Mouse (Mus musculus) midbrain, postnatal 0 days (tissue): ENCODE data around the gene Spata3. TPM values are rescaled to one million over a fixed set of nuclear protein-coding genes. Genes with fewer than 3 reads are reported as not detected.

Source experiments
- ATAC-seq: fragments of 200-750 bp; cut with Nextera tagmentation; 2 replicates; pipeline ENCODE4 v1.8.0; 2017; ENCODE audit warnings: moderate number of reproducible peaks, mild to moderate bottlenecking, moderate TSS enrichment, moderate library complexity; ENCODE audit not compliant: low FRiP score
- DNase-seq: peaks from one replicate; pipeline ENCODE4 v3.0.0-alpha.2; 2015; ENCODE audit warnings: low spot score
- H3K27ac ChIP-seq: fragments of 300-500 bp; sonication (generic); 2 replicates; pipeline ENCODE4 v1.5.1; 2014; ENCODE audit warnings: low read depth, mild to moderate bottlenecking, low read length, mixed read lengths
- H3K27me3 ChIP-seq: fragments of 300-500 bp; sonication (generic); 2 replicates; pipeline ENCODE4 v1.6.1; 2014; ENCODE audit warnings: low read length, control low read depth, mixed read lengths; ENCODE audit not compliant: insufficient read depth
- H3K36me3 ChIP-seq: fragments of 300-500 bp; sonication (generic); 2 replicates; pipeline ENCODE4 v1.6.1; 2014; ENCODE audit warnings: low read length, control low read depth, mixed read lengths; ENCODE audit not compliant: insufficient read depth
- H3K4me1 ChIP-seq: fragments of 300-500 bp; sonication (generic); 2 replicates; pipeline ENCODE4 v1.6.1; 2014; ENCODE audit warnings: mild to moderate bottlenecking, control low read depth, antibody characterized with exemption, low read length, mixed read lengths; ENCODE audit not compliant: insufficient read depth
- H3K4me2 ChIP-seq: fragments of 300-500 bp; sonication (generic); 2 replicates; pipeline ENCODE4 v1.6.1; 2014; ENCODE audit warnings: low read depth, mild to moderate bottlenecking, low read length, mixed read lengths; ENCODE audit not compliant: poor library complexity, severe bottlenecking
- H3K4me3 ChIP-seq: fragments of 300-500 bp; sonication (generic); 2 replicates; pipeline ENCODE4 v1.5.1; 2014; ENCODE audit warnings: low read depth, mild to moderate bottlenecking, low read length, moderate library complexity
- H3K9ac ChIP-seq: fragments of 300-500 bp; sonication (generic); replicated peaks from 2 replicates; pipeline ENCODE4 v1.6.1; 2014; ENCODE audit warnings: mild to moderate bottlenecking, low read length, moderate library complexity, mixed read lengths; ENCODE audit not compliant: poor library complexity, severe bottlenecking
- H3K9me3 ChIP-seq: fragments of 300-500 bp; sonication (generic); 2 replicates; pipeline ENCODE4 v1.6.1; 2016; ENCODE audit warnings: low read length, control low read depth
- CTCF ChIP-seq: IDR thresholded peaks from 2 replicates; pipeline ENCODE4 v1.5.1; 2016; ENCODE audit warnings: antibody characterized with exemption, mild to moderate bottlenecking
- WGBS: fragments of 180-500 bp; shearing (Covaris S2); extraction: QIAGEN DNeasy Blood & Tissue Kit; methylation state at CpG from one replicate; pipeline ENCODE4 v1.1.7; 2014; 5-methylcytosine and 5-hydroxymethylcytosine counted together
- polyA plus RNA-seq: library from polyadenylated mRNA; unstranded; fragments of >200 nt; fragmentation: Nextera tagmentation; extraction: Ambion mirVana; gene quantifications from 2 replicates; pipeline ENCODE4 v1.2.1, GENCODE M21; 2015
- total RNA-seq: library from RNA; depleted of rRNA; stranded (reverse); fragments of >200 nt; gene quantifications from 2 replicates; pipeline ENCODE4 v1.2.3, GENCODE M21; 2014

The Spata3 gene
- total and polyA plus RNA-seq, 2 experiments from 2014 or later, result 1.4 TPM; not detected in 1

DNA sequence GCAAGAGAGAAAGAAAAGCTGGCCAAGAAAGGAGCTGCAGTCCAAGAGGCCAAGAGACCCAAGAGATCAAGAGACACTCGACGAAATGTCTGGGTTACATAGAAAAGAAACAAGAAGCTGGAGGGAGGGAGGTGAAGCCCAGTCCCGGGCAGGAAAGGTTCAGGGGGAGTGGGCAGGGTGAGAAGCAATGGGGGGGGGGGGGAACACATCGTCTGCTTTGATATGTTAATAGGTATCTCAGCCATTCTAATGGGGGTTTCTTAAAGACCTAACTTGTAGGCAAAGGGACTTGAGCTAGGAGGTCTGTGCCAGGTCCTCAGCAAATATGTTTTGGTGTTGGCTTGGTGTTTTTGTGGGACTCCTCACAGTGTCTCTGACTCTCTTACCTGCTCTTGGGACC lies 23.1 kb upstream of the Spata3 start:
- H3K36me3 ChIP-seq, result no peaks in the 10 kb centered on the region

DNA sequence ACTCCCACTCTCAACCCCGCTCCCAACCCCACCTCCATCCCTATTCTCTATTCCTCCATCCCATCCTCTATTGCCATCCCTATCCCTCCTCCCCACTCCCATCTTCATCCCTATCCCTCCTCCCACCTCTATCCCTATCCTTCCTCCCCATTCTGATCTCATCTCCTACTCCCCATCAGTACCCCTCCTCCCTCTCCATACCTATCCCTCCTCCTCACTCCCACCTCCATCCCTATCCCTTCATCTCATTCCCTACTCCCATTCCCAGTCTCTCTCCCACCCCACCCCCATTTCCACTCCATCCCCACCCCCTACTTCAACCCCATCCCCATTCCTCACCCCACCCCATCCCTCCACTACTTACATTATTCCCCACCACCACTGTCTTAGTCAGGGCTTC lies 19.4 kb upstream of the Spata3 start:
- TF ChIP-seq CTCF, result no peak
- 88% methylated on average over 1 of the region's 1 CpGs for WGBS
- no peak overlapping the region for H3K9ac ChIP-seq
- DNase-seq (no peak), ATAC-seq (no peak)
- no peaks in the 10 kb centered on the region for H3K9me3 ChIP-seq
- no peaks in the 10 kb centered on the region for H3K27me3 ChIP-seq
- no peaks in the 10 kb centered on the region for H3K4me1 ChIP-seq
- H3K36me3 ChIP-seq, result no peaks in the 10 kb centered on the region
- H3K27ac ChIP-seq, result no peak overlapping the region
- no peak overlapping the region for H3K4me2 ChIP-seq
- H3K4me3 ChIP-seq, result no peak overlapping the region

More for the DNA sequence above, 23.1 kb upstream of the Spata3 start:
- Histone ChIP-seq H3K27me3 (no peaks in the 10 kb centered on the region), H3K9ac (no peak overlapping the region), H3K4me1 (no peaks in the 10 kb centered on the region), H3K9me3 (no peaks in the 10 kb centered on the region), H3K27ac (no peak overlapping the region), H3K4me2 (no peak overlapping the region), H3K4me3 (no peak overlapping the region)
- WGBS, result 76% methylated on average over 4 of the region's 4 CpGs
- TF ChIP-seq CTCF, result no peak
- ATAC-seq (no peak), DNase-seq (no peak)

DNA sequence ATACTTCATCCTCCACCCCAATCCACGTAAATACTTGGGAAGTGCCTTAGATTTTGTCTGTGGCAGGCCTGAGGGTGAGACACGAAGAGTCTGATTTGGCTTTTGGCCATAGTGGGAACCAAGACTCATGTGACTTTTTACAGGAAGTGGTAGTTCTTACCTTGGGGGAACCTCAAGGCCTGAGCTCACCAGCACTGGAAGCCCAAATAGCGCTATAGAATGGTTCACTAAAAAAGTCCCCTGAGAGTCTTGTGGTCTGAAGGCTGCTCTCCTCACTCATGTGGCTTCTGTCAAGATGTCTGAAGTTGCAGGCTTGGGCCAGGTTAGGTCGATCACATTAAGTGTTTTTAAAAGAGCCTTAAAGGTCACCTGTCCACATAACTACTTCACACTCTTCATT lies 18.6 kb upstream of the Spata3 start:
- no peak for TF ChIP-seq CTCF
- Histone ChIP-seq H3K4me2 (no peak overlapping the region), H3K27me3 (no peaks in the 10 kb centered on the region), H3K36me3 (no peaks in the 10 kb centered on the region), H3K4me3 (no peak overlapping the region), H3K4me1 (no peaks in the 10 kb centered on the region), H3K27ac (no peak overlapping the region), H3K9ac (no peak overlapping the region), H3K9me3 (no peaks in the 10 kb centered on the region)
- no peak for ATAC-seq
- DNase-seq, result no peak
- WGBS, result 93% methylated on average over 4 of the region's 4 CpGs

DNA sequence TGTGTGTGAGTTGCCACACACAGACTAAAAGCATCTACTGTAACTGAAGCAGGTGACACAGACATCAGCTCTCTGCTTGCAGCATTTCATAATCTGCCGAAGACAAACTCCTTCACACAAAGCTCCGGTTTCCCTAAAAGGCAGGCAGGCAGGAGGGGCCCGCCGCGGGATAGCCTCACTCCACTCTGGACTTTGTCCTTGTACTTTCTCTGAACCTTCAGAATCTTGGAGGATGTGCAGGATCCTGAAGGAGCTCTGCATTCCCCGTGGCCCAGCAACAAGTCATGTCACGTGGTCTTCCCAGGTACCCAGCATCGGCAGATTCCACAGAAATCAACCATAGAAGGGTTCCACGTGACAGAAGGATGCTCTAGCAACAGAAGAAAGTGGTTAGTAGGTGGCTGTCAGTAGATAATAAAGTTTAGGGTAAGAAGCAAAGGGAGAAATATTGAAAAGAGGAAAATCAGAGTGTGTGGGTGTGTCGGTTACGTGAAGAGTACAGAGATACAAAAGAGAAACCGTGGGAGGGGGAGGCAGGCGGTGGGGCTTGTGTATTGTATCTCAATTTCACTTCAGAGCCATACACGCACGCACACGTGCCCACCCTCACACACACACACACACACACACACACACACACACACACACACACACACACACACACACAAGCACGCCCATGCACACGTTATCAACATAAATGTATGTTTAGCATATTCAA lies 16.6 kb upstream of the Spata3 start:
- DNase-seq (no peak), ATAC-seq (no peak)

DNA sequence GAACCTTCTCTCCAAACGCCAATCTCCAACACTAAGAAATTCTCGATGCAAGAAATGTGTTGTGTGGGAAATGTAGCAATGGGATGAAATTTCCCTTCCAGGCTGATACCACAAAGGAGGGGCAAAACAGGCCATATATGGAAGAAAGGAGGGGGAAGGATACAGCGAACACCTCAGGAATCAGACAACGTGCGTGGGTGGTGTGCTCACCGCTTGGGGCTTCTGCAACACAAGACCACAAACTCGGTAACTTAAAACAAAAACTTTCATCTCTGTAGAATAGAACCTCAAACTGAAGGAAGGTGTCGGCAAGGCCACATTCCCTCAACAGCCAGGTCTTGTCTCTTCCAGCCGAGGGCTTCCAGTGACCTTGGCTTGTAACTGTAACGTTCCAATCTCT lies 11.1 kb upstream of the Spata3 start:
- Histone ChIP-seq H3K27me3 (no peaks in the 10 kb centered on the region), H3K4me3 (no peak overlapping the region), H3K27ac (no peak overlapping the region), H3K36me3 (no peaks in the 10 kb centered on the region), H3K9ac (no peak overlapping the region), H3K4me2 (no peak overlapping the region), H3K4me1 (no peaks in the 10 kb centered on the region), H3K9me3 (no peaks in the 10 kb centered on the region)
- no peak for DNase-seq
- ATAC-seq, result no peak
- WGBS, result 93% methylated on average over 10 of the region's 10 CpGs
- TF ChIP-seq CTCF, result no peak

More for the DNA sequence above, 16.6 kb upstream of the Spata3 start:
- H3K36me3 ChIP-seq, result no peaks in the 10 kb centered on the region
- H3K9me3 ChIP-seq, result no peaks in the 10 kb centered on the region
- 83% methylated on average over 18 of the region's 18 CpGs for WGBS
- H3K27ac ChIP-seq, result no peak overlapping the region
- H3K4me3 ChIP-seq, result no peak overlapping the region
- H3K4me2 ChIP-seq, result no peak overlapping the region
- no peaks in the 10 kb centered on the region for H3K27me3 ChIP-seq
- H3K4me1 ChIP-seq, result no peaks in the 10 kb centered on the region
- no peak overlapping the region for H3K9ac ChIP-seq
- TF ChIP-seq CTCF, result no peak

DNA sequence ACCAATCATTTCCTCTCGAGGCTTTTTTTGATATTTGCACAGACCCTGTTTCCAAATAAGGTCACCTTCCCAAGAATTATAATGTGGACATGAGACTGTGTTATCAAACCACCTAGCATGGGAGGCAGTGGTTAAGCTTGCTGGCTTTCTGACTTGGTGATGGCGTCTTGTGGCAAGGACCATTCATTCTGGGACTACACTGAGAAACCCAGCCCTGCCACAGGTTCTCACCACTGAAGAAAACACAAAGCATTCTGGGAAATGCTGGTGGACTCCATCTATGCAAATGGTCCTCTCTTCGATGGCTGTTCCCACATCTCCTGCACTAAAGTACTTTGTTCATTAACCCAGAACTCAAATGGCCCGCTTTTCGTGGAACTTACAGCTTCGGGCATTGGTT lies 10.6 kb upstream of the Spata3 start:
- ATAC-seq (no peak), DNase-seq (no peak)
- no peak overlapping the region for H3K4me3 ChIP-seq
- no peak for TF ChIP-seq CTCF
- no peaks in the 10 kb centered on the region for H3K27me3 ChIP-seq
- H3K27ac ChIP-seq, result no peak overlapping the region
- WGBS, result 86% methylated on average over 6 of the region's 6 CpGs
- no peak overlapping the region for H3K9ac ChIP-seq
- no peaks in the 10 kb centered on the region for H3K4me1 ChIP-seq
- H3K4me2 ChIP-seq, result no peak overlapping the region
- H3K36me3 ChIP-seq, result no peaks in the 10 kb centered on the region
- H3K9me3 ChIP-seq, result no peaks in the 10 kb centered on the region
